Mouse (Mus musculus) small intestine, adult 2 months (tissue): ENCODE measurements around the gene Nkg7.

Source experiments
- CTCF ChIP-seq: fragments of 200-500 bp; IDR thresholded peaks from 2 replicates; pipeline ENCODE4 v1.5.1; 2012; ENCODE audit warnings: low read depth, mild to moderate bottlenecking, control low read depth, inconsistent platforms, low read length, moderate library complexity, mixed read lengths; ENCODE audit not compliant: insufficient replicate concordance, insufficient read length; ENCODE audit errors: extremely low read depth
- POLR2A ChIP-seq: fragments of 200-500 bp; IDR thresholded peaks from 2 replicates; pipeline ENCODE4 v1.6.1; 2012; ENCODE audit warnings: low read depth, mild to moderate bottlenecking, control low read depth, inconsistent platforms, low read length, moderate library complexity

DNA sequence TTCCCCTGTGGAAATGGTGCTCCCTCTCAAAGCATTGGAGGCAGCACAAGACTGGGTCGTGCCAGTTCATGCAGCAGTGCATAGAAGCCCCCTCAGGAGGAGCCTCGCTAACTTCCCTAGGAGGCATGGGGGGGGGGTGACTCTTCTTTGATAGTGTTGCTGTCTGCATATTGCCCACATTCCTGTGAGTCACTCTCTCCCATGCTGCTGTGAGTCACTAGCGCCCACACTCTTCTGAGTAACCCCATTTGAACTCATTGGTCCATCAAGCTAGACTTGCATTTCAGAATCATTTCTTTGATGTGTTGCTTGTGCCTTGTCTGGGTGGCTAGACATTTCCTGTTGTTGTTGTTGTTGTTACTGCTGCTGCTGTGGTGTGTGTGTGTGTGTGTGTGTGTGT is 44.3 kb downstream of the Nkg7 start:
- TF ChIP-seq CTCF, result no peak
- no peak for TF ChIP-seq POLR2A
